Mouse (Mus musculus): ENCODE results near the gene Gadd45gip1. TPM values are rescaled to one million over a fixed set of nuclear protein-coding genes. Genes with fewer than 3 reads are reported as not detected.

The Gadd45gip1 gene
- polyA plus RNA-seq (2015; fragmentation: Nextera tagmentation; extraction: Ambion mirVana) = 44.3 and 45.1 TPM in 2 replicates

DNA sequence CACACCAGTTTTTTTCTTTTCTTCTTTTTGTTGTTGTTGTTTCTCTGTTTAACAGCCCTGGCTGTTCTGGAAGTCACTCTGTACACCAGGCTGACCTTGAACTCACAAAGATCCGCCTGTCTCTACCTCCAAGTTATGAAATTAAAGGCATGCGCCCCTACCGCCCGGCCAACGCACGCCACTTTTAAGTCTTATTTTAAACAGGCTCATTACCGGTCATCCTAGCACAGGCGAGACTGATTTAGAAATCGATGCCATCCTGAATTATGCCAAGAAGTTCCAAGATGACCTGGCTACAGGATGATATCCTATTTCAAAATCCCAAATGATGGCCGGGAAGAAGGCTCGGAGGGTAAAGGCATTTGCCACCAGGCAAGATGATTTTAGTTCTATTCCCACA lies at the start of gene Gadd45gip1:
TSS of gene Gadd45gip1 (plus strand) at position 33 of the 400 bp plus-strand sequence.
- 80% methylated on average over 11 of the region's 11 CpGs for WGBS

DNA sequence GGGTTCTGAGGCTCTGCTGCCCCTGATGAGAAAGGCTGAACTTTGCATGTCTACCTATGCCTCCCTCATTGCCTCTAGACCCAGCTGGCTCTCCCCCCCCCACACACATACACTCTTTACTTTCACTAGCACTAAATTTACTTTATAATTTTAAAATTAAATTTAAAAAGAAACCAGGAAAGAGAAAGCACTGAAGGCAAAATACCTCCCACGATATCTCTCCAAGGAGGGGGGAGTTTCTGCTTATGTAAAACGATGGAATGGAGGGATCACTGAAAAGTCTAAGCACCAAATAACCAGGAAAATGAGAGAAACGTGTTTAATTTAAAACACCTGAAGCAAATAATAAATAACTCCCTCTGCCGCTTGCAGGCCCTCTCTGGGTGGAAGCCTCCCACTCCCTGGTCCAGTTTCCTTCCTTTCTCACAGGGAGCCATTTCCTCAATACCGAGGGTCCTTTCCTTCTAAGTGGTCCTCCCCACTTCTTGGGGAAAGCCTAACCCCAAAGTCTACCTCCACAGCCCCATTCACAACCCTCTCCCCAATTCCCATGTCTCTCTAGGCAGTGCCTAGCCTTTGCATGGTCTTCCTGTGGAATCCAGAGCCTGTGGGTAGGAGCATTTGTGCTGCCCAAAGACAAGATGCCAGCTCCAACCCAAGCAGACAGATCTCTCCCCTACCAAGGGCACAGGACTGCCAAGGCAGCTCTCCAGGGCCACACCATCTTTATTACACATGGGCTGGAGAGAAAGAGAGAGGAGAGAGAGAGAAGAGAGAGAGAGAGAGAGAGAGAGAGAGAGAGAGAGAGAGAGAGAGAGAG lies 49.4 kb upstream of the Gadd45gip1 start:
- no peak for ATAC-seq (ENCODE audit: low FRiP score)
- Histone ChIP-seq H3K36me3 (no peaks in the 10 kb centered on the region), H3K27ac (replicated peaks) (peak overlapping the region; percentile 41), H3K27me3 (replicated peaks) (peaks cover 83% of the 10 kb centered on the region), H3K9me3 (replicated peaks) (no peaks in the 10 kb centered on the region), H3K4me2 (no peak overlapping the region), H3K4me1 (peaks cover 69% of the 10 kb centered on the region), H3K4me3 (replicated peaks) (no peak overlapping the region), H3K9ac (replicated peaks) (no peak overlapping the region)
- 22% methylated on average over 5 of the region's 5 CpGs for WGBS

More for the DNA sequence above, at the start of gene Gadd45gip1:
- Histone ChIP-seq H3K27ac (replicated peaks) (peak within 1 kb of the TSS; percentile 96), H3K9ac (replicated peaks) (peak within 1 kb of the TSS; percentile 94), H3K4me3 (replicated peaks) (peak within 1 kb of the TSS; percentile 90), H3K4me2 (peak within 1 kb of the TSS; percentile 71), H3K27me3 (replicated peaks) (no peaks in the 10 kb centered on the region), H3K36me3 (peaks cover 26% of the 10 kb centered on the region), H3K4me1 (peaks cover 34% of the 10 kb centered on the region), H3K9me3 (replicated peaks) (no peaks in the 10 kb centered on the region)
- ATAC-seq (ENCODE audit: low FRiP score) = no peak

DNA sequence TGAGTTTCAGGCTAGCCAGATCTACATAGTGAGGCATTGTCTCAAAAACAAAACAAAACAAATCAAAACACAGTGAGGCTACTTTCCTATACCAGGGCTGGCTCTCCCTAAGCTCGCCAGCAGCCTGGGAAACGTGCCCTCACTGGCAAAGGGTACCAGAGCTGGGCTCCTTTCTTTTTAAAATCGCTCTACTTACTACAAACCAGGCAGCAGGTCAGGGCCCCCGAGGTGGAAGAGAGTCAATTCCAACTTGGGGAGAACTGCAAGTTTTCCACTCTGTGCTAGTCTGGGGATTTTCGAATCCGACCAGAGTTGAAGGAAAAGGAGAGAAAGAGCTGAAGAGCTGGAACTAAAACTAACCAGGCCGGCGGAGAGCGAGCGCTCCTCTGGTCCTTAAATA lies 48.6 kb upstream of the Gadd45gip1 start:
- no peaks in the 10 kb centered on the region for H3K36me3 ChIP-seq
- H3K27ac ChIP-seq (replicated peaks) = peak overlapping the region; percentile 23; the same call in 1 of the 2 replicates
- no peak overlapping the region for H3K4me3 ChIP-seq (replicated peaks)
- H3K27me3 ChIP-seq (replicated peaks) = peaks cover 83% of the 10 kb centered on the region
- H3K4me2 ChIP-seq = no peak overlapping the region
- no peaks in the 10 kb centered on the region for H3K9me3 ChIP-seq (replicated peaks)
- no peak for ATAC-seq (ENCODE audit: low FRiP score)
- WGBS = 20% methylated on average over 10 of the region's 10 CpGs
- H3K9ac ChIP-seq (replicated peaks) = no peak overlapping the region
- peaks cover 76% of the 10 kb centered on the region for H3K4me1 ChIP-seq

DNA sequence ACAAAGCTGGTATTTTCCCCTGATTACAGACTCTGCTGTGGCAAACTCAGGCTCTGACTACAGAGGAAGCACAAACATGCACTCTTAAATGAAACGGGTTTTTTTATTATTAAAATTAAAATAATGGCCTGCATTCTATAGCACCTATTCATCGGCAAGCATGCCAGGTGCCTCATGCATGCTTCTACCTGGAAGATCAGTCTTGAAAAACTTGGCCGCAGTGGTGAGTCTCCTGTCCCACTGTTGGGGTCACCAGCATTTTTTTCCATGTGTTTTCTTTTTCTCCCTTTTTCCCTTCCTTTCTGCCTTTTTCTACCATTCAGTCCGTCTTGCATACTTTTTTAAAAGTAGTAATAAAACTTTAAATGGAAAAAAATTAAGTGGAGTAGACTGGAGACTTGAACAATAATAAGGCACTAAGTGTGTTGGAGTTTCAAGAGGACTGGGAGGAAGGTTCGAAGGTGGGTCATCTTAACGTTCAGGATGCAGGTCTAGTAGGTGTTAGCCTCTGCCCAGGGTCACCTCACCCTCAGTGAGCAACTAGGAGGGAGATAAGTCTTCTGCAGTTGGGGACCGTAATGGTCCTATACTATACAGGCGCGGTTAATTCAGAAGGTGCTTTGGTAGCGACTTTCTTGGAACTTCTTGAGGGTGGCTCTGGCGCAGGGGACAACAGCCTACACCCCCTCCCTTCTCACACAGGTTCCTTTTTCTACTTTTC lies 48.0 kb upstream of the Gadd45gip1 start:
- Histone ChIP-seq H3K27me3 (replicated peaks) (peaks cover 83% of the 10 kb centered on the region), H3K9me3 (replicated peaks) (no peaks in the 10 kb centered on the region), H3K27ac (replicated peaks) (no peak overlapping the region), H3K36me3 (no peaks in the 10 kb centered on the region), H3K4me3 (replicated peaks) (no peak overlapping the region), H3K4me1 (peaks cover 80% of the 10 kb centered on the region), H3K4me2 (no peak overlapping the region), H3K9ac (replicated peaks) (no peak overlapping the region)
- no peak for ATAC-seq (ENCODE audit: low FRiP score)
- WGBS = 16% methylated on average over 11 of the region's 11 CpGs

DNA sequence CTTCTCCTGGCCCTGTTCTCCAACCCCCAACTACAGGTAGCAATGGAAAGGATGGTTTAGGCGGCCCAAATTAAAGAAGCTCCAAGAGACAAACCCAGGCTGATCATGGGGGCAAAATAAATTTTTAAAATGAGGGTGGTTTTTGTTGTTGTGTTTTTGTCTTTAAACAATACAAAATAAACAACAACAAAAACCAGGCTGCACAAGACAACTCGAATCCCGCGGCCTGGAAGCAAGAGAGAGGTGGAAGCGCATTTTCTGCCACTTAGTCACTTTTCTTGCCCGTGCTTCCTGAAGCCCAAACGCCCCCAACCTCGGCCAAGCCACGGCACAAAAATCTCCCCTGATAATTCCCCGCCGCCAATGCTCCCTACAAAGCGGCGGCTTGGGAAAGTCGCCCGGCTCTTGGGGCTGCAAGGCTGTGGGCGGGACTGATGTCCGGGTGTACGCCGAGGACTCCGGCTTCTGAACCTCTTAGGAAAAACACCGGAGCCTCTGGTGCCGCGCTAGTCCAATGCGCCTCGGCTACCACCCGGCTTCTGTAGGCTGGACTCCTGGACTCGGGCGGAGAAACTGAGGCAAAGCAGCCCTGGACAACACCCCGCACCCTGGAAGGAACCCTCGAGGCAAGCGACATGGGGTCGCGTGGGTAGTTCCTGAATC lies 47.3 kb upstream of the Gadd45gip1 start:
- no peaks in the 10 kb centered on the region for H3K9me3 ChIP-seq (replicated peaks)
- peaks cover 84% of the 10 kb centered on the region for H3K27me3 ChIP-seq (replicated peaks)
- H3K4me2 ChIP-seq = peak overlapping the region; percentile 48
- peaks cover 79% of the 10 kb centered on the region for H3K4me1 ChIP-seq
- peak overlapping the region; percentile 20 for H3K4me3 ChIP-seq (replicated peaks)
- peak overlapping the region; percentile 41 for H3K27ac ChIP-seq (replicated peaks)
- no peak overlapping the region for H3K9ac ChIP-seq (replicated peaks)
- H3K36me3 ChIP-seq = no peaks in the 10 kb centered on the region
- WGBS = 3% methylated on average over 33 of the region's 33 CpGs
- no peak for ATAC-seq (ENCODE audit: low FRiP score)

DNA sequence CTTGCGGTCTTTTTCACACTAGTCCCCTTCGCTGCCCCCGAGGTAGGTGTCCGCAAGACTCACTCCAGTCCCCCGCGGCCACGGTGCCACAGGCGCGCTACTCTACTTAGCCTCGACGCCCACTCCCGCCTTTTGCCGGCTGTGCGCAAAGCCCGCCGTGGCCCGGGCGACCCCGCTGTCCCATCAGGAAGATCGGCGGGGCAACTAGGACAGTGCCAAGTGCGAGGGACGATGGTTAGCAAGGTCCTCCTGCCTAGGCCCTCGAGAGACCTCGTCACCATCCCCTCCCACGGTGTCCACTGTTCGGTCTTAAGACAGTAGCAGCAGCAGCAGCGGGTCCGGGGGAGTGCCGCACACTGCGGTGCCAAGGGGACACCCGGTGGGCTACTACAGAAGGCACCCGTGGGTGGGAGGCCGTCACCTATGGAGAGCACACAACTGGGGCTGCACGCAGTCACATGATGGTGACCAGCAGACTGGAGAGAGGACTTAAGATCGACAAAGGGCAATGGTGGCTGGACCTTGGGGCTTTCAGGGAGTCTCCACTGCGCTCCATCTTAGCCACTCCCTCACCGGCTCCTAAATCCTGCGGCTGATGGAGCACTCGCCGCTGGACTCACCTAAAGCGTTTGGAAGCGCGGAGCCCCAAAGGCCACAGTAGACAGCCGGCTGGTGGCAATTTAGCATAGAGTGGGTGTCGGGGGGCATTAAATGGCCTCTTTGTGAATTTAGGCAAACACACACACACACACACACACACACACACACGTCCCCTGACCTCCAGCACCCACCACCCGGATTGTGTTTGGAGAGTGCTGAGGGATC lies 46.4 kb upstream of the Gadd45gip1 start:
- peak overlapping the region; percentile 48 for H3K4me2 ChIP-seq
- H3K9ac ChIP-seq (replicated peaks) = 0 out of 2 replicates have a peak overlapping the region, but pooled peaks have one; percentile 7
- H3K27me3 ChIP-seq (replicated peaks) = peaks cover 84% of the 10 kb centered on the region
- H3K4me1 ChIP-seq = peaks cover 79% of the 10 kb centered on the region
- no peaks in the 10 kb centered on the region for H3K9me3 ChIP-seq (replicated peaks)
- H3K27ac ChIP-seq (replicated peaks) = peak overlapping the region; percentile 41; the same call in 1 of the 2 replicates
- no peaks in the 10 kb centered on the region for H3K36me3 ChIP-seq
- ATAC-seq (ENCODE audit: low FRiP score) = peak; percentile 18; the same call in 1 of the 2 replicates
- peak overlapping the region; percentile 20 for H3K4me3 ChIP-seq (replicated peaks)
- WGBS = 4% methylated on average over 48 of the region's 48 CpGs

DNA sequence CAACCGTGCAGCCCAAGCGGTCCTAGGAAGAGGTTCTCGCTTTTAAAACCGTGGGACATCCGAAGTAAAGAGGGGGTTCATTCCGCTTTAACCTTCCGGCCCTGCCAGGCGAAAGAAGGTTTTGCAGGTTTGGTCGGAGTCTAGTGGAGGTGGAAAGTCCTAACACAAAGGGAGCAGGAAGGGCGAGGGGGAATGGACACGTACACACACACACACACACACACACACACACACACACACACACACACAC lies 45.9 kb upstream of the Gadd45gip1 start:
- Histone ChIP-seq H3K27ac (replicated peaks) (peak overlapping the region; percentile 54; the same call in 1 of the 2 replicates), H3K27me3 (replicated peaks) (peaks cover 89% of the 10 kb centered on the region), H3K9me3 (replicated peaks) (no peaks in the 10 kb centered on the region), H3K4me3 (replicated peaks) (no peak overlapping the region), H3K4me2 (peak overlapping the region; percentile 48; the same call in 1 of the 2 replicates), H3K4me1 (peaks cover 81% of the 10 kb centered on the region), H3K36me3 (no peaks in the 10 kb centered on the region), H3K9ac (replicated peaks) (0 out of 2 replicates have a peak overlapping the region, but pooled peaks have one; percentile 7)
- WGBS = 16% methylated on average over 11 of the region's 11 CpGs
- ATAC-seq (ENCODE audit: low FRiP score) = no peak

DNA sequence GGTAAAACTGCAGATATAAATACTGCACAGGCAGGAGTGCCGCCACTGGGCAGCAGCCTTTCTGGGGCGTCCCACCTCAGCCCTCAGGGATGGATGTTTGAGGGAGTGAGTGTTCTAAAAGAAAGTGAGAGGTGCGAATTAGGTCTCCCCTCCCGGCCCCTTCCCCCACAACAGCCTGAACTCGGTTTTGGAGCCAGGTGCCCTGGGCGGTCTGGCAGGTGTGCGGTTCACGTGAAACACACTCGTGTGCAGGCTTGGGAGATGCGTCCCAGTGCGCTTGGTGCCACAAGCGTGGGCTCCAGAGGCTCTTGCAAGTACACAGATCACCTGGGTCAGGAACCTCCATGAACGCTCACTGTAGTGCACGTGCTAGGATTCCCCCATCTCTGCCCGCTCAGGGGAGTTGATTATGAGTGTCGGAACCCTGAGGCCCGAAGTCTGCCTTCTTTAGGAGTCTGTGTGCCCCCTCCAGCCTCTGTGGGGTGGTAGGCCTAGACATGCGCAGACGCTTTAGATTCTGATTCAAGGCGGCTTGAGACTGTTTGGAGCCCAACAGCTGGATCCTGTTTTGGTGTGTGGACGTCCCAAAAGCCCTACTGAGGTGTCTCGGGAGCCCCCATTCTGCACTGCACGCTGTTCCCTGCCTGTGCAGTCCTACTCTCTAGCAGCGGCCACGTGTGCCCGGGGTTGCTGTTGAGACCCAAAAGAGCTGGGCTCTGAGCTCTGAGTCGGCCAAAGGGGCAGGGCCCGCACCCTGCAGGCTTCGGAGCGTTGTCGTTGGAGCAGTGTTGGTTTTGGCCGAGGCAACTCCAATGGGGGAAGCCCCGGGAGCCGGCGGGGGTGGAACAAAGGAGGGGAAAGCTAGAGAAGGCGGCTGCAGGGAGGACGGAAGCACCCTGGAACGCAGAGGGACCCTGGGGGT lies 45.3 kb upstream of the Gadd45gip1 start:
- Histone ChIP-seq H3K9ac (replicated peaks) (0 out of 2 replicates have a peak overlapping the region, but pooled peaks have one; percentile 10), H3K4me2 (peak overlapping the region; percentile 48), H3K9me3 (replicated peaks) (no peaks in the 10 kb centered on the region), H3K36me3 (no peaks in the 10 kb centered on the region), H3K27ac (replicated peaks) (peak overlapping the region; percentile 54), H3K27me3 (replicated peaks) (peaks cover 92% of the 10 kb centered on the region), H3K4me1 (peaks cover 85% of the 10 kb centered on the region), H3K4me3 (replicated peaks) (0 out of 2 replicates have a peak overlapping the region, but pooled peaks have one; percentile 0)
- 7% methylated on average over 38 of the region's 38 CpGs for WGBS
- ATAC-seq (ENCODE audit: low FRiP score) = no peak

DNA sequence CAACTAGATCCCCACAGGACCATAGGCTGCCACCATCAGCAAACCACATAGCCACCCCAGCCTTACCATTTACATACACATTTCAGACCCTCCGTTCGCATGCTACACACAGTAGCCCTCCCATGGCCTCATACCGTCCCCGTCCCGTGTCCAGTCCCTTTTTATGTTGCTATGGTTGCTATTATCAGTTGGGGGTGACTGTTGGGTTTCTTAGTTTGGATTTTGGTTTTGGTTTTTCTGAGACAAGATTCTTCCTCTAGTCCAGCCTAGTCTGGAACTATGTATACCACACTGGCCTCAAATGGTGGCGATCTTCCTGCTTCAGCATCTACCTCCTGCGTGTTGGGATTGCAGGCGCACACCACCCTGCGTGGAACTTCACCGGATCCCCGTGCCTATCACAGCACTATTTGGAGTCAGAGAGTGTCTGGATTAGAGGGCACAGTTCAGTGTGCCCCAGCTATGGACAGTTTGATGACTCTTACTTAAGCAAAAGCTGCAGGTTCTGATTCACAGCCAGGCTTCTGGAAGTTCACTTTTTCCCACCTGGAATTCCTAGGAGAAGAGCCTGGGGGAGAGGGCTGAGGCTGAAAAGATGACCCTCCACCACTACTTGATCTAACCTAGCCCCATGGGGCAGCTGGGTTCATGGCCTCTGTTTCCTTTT lies 44.4 kb upstream of the Gadd45gip1 start:
- H3K36me3 ChIP-seq = no peaks in the 10 kb centered on the region
- H3K4me3 ChIP-seq (replicated peaks) = no peak overlapping the region
- H3K9ac ChIP-seq (replicated peaks) = no peak overlapping the region
- H3K9me3 ChIP-seq (replicated peaks) = no peaks in the 10 kb centered on the region
- no peak for ATAC-seq (ENCODE audit: low FRiP score)
- WGBS = 13% methylated on average over 11 of the region's 11 CpGs
- H3K27me3 ChIP-seq (replicated peaks) = peaks cover 92% of the 10 kb centered on the region
- peak overlapping the region; percentile 48; the same call in 1 of the 2 replicates for H3K4me2 ChIP-seq
- peaks cover 81% of the 10 kb centered on the region for H3K4me1 ChIP-seq
- no peak overlapping the region for H3K27ac ChIP-seq (replicated peaks)
